Mouse (Mus musculus) C2C12 (cell line): ENCODE results near the gene Lsamp.

Source experiments
- CEBPB ChIP-seq: IDR thresholded peaks from one replicate; pipeline ENCODE4 v1.6.1; 2011; ENCODE audit warnings: low read depth, mild to moderate bottlenecking, control low read depth, moderate library complexity
- CTCF ChIP-seq: IDR thresholded peaks from one replicate; pipeline ENCODE4 v1.5.1; 2011; ENCODE audit not compliant: control insufficient read depth, insufficient read depth, insufficient read length
- FOSL1 ChIP-seq: IDR thresholded peaks from one replicate; pipeline ENCODE4 v1.8.0; 2011; ENCODE audit warnings: mild to moderate bottlenecking, low read length; ENCODE audit not compliant: poor library complexity, insufficient read depth, severe bottlenecking
- MAX ChIP-seq: IDR thresholded peaks from one replicate; pipeline ENCODE4 v1.6.1; 2011; ENCODE audit warnings: mild to moderate bottlenecking, control low read depth
- MYOD1 ChIP-seq: IDR thresholded peaks from one replicate; pipeline ENCODE4 v1.6.1; 2011; ENCODE audit warnings: low read depth; ENCODE audit not compliant: control insufficient read depth, insufficient read length
- MYOG ChIP-seq: IDR thresholded peaks from one replicate; pipeline ENCODE4 v1.6.1; 2011; ENCODE audit not compliant: control insufficient read depth, insufficient read length; ENCODE audit errors: extremely low read depth
- USF1 ChIP-seq: IDR thresholded peaks from one replicate; pipeline ENCODE4 v1.6.1; 2011; ENCODE audit warnings: low read depth, mild to moderate bottlenecking, control low read depth, moderate library complexity

DNA sequence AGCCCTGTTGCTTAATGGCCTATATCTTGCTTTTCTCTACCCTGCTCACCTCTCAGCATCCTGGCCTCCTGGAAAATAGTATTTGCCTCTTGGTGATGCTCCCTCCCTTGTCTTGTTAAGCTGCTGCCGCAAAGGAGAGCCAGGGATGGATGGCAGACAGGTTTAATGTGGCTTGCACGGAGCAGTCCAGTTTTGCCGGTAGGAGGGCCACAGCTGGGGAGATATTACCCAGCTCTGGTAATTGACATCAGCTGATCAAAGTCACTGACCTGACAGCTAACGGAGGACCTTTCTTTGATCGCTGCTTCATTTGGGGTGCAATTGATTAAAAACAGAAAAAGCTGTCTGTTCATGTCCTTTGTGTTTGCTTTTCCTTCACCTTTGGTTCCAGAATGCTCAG, 2030.8 kb downstream of the Lsamp start:
- TF ChIP-seq CTCF = no peak
- TF ChIP-seq MYOG = no peak
- TF ChIP-seq USF1 = no peak
- no peak for TF ChIP-seq MYOD1
- TF ChIP-seq FOSL1 = no peak
- no peak for TF ChIP-seq MAX
- TF ChIP-seq CEBPB = no peak
